Mouse (Mus musculus): ENCODE measurements at regions not wholly inside any gene's neighbourhood (a gene's known extent, or its start where the extent isn't known, plus 50 kb on each side); places are given as distances from the start of the nearest gene placed in this dataset.

GRCm38 (mm10) chr19:15571204-15571603, 375.9 kb downstream of the Psat1 start:
- no peak for TF ChIP-seq GATA1 (IDR thresholded peaks at IDR 0.05; ENCODE audit: borderline replicate concordance, low read length)
- no peak for TF ChIP-seq FLI1 (IDR thresholded peaks at IDR 0.05; ENCODE audit: low read length)

All from megakaryocyte, embryonic 14.5 days (primary cell).